Mouse (Mus musculus): ENCODE measurements around the gene Fkbp5.
"Not testable (repeated sequence)": the region's sequence is repeated elsewhere in the genome, so short reads cannot be mapped to it uniquely, and the experiment has no call there.

Fkbp5 gene

GRCm38 (mm10) chr17:28417771-28418170 lies 99.6 kb downstream of the Fkbp5 start:
- no peak for DNase-seq

DNA sequence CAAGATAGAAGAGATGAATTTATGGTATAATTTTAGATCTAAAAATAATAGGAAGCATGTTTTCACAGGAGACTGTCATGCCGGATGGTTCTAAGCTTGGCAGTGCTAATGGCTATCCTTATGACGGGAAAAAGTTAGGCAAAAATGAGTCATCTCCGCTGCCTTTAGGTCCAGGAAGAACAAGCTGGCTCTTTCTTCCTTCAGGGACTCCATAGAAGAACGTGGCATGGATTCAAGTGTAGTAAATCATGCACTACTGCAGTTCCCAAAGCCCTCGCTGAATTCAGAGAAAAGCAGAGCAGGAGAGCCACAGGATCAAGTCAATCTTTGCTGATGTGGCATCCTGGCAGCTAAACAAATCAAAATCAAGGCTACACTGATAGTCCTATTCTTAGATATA lies 102.1 kb downstream of the Fkbp5 start:
- no peak for DNase-seq

GRCm38 (mm10) chr17:28411381-28411960 lies 105.9 kb downstream of the Fkbp5 start:
- no peak for DNase-seq

GRCm38 (mm10) chr17:28410731-28411130 lies 106.6 kb downstream of the Fkbp5 start:
- DNase-seq = no peak

GRCm38 (mm10) chr17:28408251-28408918 lies 108.9 kb downstream of the Fkbp5 start:
- DNase-seq = no peak

DNA sequence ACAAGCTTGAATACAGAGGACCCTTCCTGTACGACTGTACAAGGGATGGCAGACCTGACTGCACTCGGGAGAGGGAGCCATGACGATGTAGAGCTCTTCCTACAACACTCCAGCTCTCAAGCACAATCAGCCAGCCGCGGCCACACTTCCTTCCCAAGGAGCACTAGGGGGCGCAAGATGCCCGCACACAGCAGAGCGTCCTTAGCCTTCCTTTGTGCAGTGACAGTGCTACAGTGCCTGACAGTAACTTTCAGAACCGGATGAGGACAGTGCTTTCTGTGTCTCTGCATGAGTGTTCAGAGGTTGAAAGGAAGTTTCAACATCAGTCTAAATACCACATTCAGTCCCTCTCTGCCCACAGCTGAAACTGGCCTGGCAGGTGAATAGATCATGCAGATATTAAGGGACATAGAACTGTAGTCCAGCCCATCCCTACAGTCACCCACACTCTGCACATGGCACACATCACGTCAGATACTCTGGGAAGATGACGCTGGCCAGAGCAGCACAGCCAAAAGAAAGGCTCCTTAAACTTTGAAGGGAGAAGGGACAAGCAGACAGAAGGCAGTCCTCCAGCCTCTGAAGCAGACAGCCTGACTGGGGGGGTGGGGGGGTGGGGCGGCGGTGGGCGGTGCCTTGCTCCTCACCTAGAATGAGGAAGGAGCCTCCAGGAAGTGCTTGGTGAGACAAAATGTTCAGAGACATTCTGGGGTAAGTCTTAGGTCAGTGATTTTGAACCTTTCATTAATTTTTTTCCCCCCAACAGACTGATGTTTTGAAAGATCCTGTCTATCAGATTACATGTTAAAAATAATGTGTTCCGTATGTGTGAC lies 109.7 kb downstream of the Fkbp5 start:
- peak; percentile 74 to 86 for DNase-seq

DNA sequence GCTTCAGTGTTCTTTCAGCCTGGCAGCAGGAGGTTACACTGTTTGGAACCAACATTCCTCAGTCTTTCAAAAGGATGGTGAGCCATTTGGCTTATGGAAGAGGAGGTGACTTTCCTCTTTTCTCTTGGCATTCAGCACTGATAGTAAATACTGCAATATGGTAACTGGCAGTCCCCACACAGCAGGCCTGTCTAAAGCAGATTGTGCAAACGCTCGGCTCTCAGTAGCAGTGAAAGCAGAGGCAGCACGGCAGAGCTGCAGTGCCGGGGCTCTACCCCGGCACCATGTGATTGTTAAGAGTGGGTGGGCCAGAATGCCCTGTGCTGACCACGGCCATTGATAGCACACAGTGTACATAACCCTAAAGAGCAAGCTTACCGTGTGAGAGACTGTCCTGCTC lies 110.9 kb downstream of the Fkbp5 start:
- DNase-seq = peak; percentile 19 to 35

DNA sequence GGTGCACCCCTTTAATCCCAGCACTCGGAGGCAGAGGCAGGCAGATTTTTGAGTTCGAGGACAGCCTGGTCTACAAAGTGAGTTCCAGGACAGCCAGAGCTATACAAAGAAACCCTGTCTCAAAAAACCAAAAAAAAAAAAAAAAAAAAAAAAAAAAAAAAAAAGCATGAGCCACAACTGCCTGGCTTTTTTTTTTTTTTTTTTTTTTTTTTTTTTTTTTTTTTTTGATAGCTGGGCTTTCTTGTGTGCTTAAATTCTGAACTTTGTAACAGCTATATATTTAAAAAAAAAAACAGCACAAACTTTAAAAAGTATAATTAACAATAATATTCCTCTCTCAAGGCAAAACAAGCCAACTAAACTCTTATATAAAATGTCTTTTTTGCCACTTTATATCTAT lies 112.6 kb downstream of the Fkbp5 start:
- DNase-seq = not testable (repeated sequence)

- no peak for DNase-seq
Measured at GRCm38 (mm10) chr17:28404301-28404700, 113.0 kb downstream of the Fkbp5 start.

GRCm38 (mm10) chr17:28394994-28395393 lies 122.3 kb downstream of the Fkbp5 start:
- no peak for DNase-seq

GRCm38 (mm10) chr17:28394051-28394765 lies 123.1 kb downstream of the Fkbp5 start:
- no peak for DNase-seq

DNA sequence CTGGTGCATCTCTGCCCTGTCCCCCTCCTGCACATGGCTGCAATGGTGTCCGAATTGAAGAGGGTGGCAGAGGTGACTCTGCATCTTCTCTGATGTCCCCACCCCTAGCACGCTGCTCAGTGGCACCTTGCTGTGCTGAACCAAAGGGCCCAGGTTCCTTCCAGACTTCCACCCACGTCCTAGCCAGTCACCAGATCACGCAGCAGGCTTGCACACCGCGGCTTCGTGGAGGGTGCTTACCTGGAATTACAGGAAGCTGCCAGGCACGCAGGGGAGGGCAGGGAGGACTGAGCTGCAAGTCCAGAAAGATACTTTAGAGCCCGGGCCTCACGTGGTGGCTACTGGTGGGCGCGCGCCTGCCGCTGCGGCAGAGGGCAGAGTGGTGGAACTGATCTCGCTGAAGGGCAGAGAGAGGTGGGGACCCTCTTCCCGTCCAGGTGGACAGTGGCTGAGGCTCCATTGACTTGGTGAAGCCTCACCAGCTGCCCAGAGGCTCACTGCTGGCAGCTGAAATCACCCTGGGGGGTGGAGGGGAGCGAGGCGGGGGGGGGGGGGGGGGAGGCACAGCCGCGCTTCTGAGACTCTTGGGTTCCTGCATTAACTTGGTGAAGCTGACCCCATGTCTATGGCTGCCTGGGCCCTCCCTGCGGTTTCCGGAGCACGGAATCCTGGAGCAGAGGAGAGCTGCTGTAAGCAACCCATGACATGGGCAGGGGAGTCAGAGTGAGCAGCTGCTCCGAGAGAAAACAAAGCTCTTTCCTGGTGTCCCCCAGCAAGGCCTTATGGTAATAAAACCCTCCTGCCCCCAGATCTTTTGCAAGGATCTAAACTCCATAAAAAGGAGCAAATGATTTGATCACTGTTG lies 125.5 kb downstream of the Fkbp5 start:
- no peak for DNase-seq

DNA sequence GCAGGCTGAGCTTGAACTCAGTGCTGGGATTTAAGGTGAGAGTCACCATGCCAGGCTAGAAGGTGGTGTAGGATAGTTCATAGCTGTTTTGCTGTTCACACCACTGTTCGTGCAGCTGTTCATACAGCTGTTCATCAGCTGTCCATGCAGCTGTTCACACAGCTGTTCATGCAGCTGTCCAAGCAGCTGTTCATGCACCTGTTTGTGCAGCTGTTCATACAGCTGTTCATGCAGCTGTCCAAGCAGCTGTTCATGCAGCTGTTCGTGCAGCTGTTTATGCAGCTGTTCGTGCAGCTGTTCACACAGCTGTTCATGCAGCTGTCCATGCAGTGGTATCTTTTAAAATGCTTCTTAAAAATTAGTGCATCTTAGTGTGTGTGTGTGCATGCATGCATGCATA lies 128.8 kb downstream of the Fkbp5 start:
- no peak for DNase-seq

- peak; percentile 80 to 89 for DNase-seq
Measured at GRCm38 (mm10) chr17:28386150-28386905, 131.0 kb downstream of the Fkbp5 start.

GRCm38 (mm10) chr17:28384298-28384697 lies 133.0 kb downstream of the Fkbp5 start:
- DNase-seq = no peak

DNA sequence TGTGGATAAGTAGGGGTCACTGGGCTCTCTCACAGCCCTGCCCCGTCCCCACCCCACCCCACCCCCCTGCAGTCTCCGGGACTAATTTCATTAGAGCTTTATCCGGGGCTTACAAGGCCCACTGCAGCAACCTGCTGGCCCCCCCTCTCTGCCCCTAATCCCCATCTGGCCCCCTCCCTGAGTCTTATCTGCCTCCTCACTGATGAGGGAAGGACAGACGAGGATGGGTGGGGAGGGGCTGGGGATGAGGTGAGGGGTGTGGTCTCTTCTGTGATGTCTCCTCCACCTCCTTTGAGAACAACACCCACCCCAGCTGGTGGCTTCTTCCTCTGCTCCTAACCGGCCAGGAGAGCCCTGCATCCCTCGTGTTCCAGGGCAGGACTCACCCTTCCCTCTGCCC lies 137.1 kb downstream of the Fkbp5 start:
- DNase-seq = no peak

- DNase-seq = no peak
Measured at GRCm38 (mm10) chr17:28375592-28376061, 141.7 kb downstream of the Fkbp5 start.

DNA sequence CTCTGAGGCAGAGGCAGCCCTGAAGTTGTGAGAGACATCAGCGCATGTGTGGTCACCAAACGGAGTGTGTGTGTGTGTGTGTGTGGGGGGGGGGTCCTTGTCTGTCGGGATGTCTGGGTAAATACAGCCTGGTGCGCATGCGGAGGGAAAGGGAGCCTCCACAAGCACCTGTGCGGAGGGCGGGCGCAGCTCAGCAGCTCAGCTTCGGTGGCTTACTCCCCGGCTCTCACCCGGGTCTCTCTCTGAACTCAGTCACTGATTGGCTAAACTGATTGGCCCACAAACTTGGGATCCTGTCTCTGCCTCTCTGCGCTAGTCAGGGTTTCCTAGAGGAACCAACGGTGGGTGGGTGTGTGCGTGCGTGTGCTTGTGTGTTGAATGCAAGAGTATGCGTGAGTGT lies 142.8 kb downstream of the Fkbp5 start:
- DNase-seq = no peak

DNA sequence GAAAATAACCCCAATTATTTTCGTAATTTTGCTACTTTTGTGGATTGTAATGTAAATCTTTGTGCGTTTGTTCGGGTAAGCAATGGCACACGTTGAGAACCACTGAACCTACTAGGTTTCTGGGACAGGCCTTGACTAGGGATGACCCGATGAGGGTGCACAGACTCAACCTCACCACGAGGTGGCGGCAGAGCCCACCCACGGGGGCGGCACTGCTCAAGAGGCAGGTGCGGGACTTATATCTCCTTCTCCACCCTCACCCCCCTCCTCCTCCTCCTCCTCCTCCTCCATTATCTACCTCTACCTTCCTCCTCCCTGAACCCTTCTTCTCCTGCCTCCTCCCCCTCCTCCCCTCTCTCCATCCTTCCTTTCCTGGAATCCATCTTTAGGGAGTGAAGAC lies 143.5 kb downstream of the Fkbp5 start:
- DNase-seq = peak in 1 of 2 experiments; percentile 27

GRCm38 (mm10) chr17:28371941-28372340 lies 145.4 kb downstream of the Fkbp5 start:
- DNase-seq = no peak

DNA sequence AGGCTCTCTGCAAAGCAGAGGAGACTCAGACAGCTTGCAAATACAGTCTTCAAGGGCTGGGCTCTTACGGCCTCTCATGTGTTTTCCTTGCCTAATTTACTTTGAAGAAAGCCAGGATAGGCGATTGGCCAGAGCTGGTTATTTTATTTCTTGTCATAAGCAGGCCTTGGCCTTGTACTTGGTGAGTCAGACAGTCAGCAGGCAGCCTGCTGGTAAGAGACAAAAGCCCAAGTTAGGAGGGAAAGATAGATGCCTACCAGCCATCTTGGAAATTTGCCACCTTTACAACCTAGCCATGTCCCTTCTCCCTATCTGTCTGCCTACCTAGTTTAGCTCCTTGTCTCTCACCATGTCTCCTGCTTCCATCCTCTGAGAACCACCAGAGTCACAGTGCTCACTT lies 146.0 kb downstream of the Fkbp5 start:
- DNase-seq = no peak
